Mouse (Mus musculus): Measurements from ENCODE around the gene Ikzf4.

- TF ChIP-seq CTCF (IDR thresholded peaks at IDR 0.05; ENCODE audit: extremely low read depth, insufficient read depth, low read length) (no peak), POLR2A (IDR thresholded peaks at IDR 0.05; ENCODE audit: extremely low read depth, insufficient read depth, low read length) (no peak)
Observed at GRCm38 (mm10) chr10:128588775-128589463, 56.9 kb downstream of the Ikzf4 start.
